Mouse (Mus musculus) kidney, postnatal 36 days (tissue): ENCODE data around the gene Phactr2.
"Not testable (repeated sequence)": the region's sequence is repeated elsewhere in the genome, so short reads cannot be mapped to it uniquely, and the experiment has no call there.

Source experiments
- DNase-seq, 2 experiments: peaks; one replicate each; pipeline ENCODE4 v3.0.0; 2021 to 2022; ENCODE audit warnings: mixed read lengths in 2 of 2

Phactr2 gene

GRCm38 (mm10) chr10:13473833-13474567 lies at the start of gene Phactr2:
TSS of gene Phactr2 (minus strand) at chr10:13474412.
- peak; percentile 51 to 73 for DNase-seq

- no peak for DNase-seq
Observed at GRCm38 (mm10) chr10:13521857-13522256, 47.6 kb upstream of the Phactr2 start.

GRCm38 (mm10) chr10:13502371-13502770 lies 28.2 kb upstream of the Phactr2 start:
- DNase-seq: no peak

GRCm38 (mm10) chr10:13501533-13501932 lies 27.3 kb upstream of the Phactr2 start:
- not testable (repeated sequence) for DNase-seq

GRCm38 (mm10) chr10:13500938-13501496 lies 26.8 kb upstream of the Phactr2 start:
- DNase-seq: peak; percentile 94

GRCm38 (mm10) chr10:13500473-13500872 lies 26.3 kb upstream of the Phactr2 start:
- no peak for DNase-seq

- no peak for DNase-seq
Observed at GRCm38 (mm10) chr10:13499331-13499730, 25.1 kb upstream of the Phactr2 start, which contains the start of gene Fuca2. TSS of gene Fuca2 (plus strand) at chr10:13499540.

GRCm38 (mm10) chr10:13496315-13496714 lies 22.1 kb upstream of the Phactr2 start:
- no peak for DNase-seq

- DNase-seq: peak; percentile 63 to 72
Observed at GRCm38 (mm10) chr10:13493978-13494686, 19.9 kb upstream of the Phactr2 start.

GRCm38 (mm10) chr10:13489671-13490070 lies 15.5 kb upstream of the Phactr2 start:
- no peak for DNase-seq

- no peak for DNase-seq
Observed at GRCm38 (mm10) chr10:13485958-13486357, 11.7 kb upstream of the Phactr2 start.

GRCm38 (mm10) chr10:13479341-13479740 lies 5.1 kb upstream of the Phactr2 start:
- DNase-seq: no peak

GRCm38 (mm10) chr10:13475121-13475520 lies 909 bp upstream of the Phactr2 start:
- DNase-seq: no peak

- peak; percentile 23 to 39 for DNase-seq
Observed at GRCm38 (mm10) chr10:13474568-13474955, 350 bp upstream of the Phactr2 start.

- DNase-seq: no peak
Observed at GRCm38 (mm10) chr10:13473287-13473832, 852 bp downstream of the Phactr2 start.

- DNase-seq: no peak
Observed at GRCm38 (mm10) chr10:13470236-13470635, 4.0 kb downstream of the Phactr2 start.

- not testable (repeated sequence) for DNase-seq
Observed at GRCm38 (mm10) chr10:13468025-13468529, 6.1 kb downstream of the Phactr2 start.

GRCm38 (mm10) chr10:13466925-13467324 lies 7.3 kb downstream of the Phactr2 start:
- DNase-seq: peak in 1 of 2 experiments; percentile 29

- DNase-seq: not testable (repeated sequence)
Observed at GRCm38 (mm10) chr10:13464295-13464694, 9.9 kb downstream of the Phactr2 start.

GRCm38 (mm10) chr10:13453200-13453990 lies 20.8 kb downstream of the Phactr2 start:
- DNase-seq: peak; percentile 40 to 47

- no peak for DNase-seq
Observed at GRCm38 (mm10) chr10:13451640-13452039, 22.6 kb downstream of the Phactr2 start.
